Mouse (Mus musculus) forebrain, embryonic 10.5 days (tissue): ENCODE results near the gene Suco. TPM values are rescaled to one million over a fixed set of nuclear protein-coding genes. Genes with fewer than 3 reads are reported as not detected.

Experiments used
- DNase-seq: peaks from one replicate; pipeline ENCODE4 v3.0.0-alpha.2; 2017; ENCODE audit warnings: low spot score; ENCODE audit errors: extremely low spot score
- H3K27ac ChIP-seq: fragments of 300-500 bp; sonication (generic); 2 replicates; pipeline ENCODE4 v1.5.1; 2016; ENCODE audit warnings: mild to moderate bottlenecking
- H3K27me3 ChIP-seq: fragments of 300-500 bp; sonication (generic); 2 replicates; pipeline ENCODE4 v1.6.1; 2016; ENCODE audit warnings: mild to moderate bottlenecking; ENCODE audit not compliant: poor library complexity, severe bottlenecking
- H3K36me3 ChIP-seq: fragments of 300-500 bp; sonication (generic); replicated peaks from 2 replicates; pipeline ENCODE4 v1.6.1; 2016; ENCODE audit warnings: mild to moderate bottlenecking, moderate library complexity
- H3K4me1 ChIP-seq: fragments of 300-500 bp; sonication (generic); 2 replicates; pipeline ENCODE4 v1.6.1; 2016
- H3K4me3 ChIP-seq: fragments of 300-500 bp; sonication (generic); 2 replicates; pipeline ENCODE4 v1.5.1; 2016; ENCODE audit warnings: mild to moderate bottlenecking, moderate library complexity
- H3K9me3 ChIP-seq: fragments of 300-500 bp; sonication (generic); 2 replicates; pipeline ENCODE4 v1.6.1; 2016; ENCODE audit warnings: mild to moderate bottlenecking, moderate library complexity
- whole genome bisulfite sequencing: fragments of 180-500 bp; shearing (Covaris S2); methylation state at CpG from one replicate; pipeline ENCODE4 v1.1.7; 2016; 5-methylcytosine and 5-hydroxymethylcytosine counted together
- polyA plus RNA-seq: library from polyadenylated mRNA; unstranded; fragments of >200 nt; fragmentation: Nextera tagmentation; extraction: Ambion mirVana; gene quantifications from 2 replicates; pipeline ENCODE4 v1.2.1, GENCODE M21; 2016

The Suco gene
- polyA plus RNA-seq, 1 experiment from 2014 or later = 20.5 TPM

DNA sequence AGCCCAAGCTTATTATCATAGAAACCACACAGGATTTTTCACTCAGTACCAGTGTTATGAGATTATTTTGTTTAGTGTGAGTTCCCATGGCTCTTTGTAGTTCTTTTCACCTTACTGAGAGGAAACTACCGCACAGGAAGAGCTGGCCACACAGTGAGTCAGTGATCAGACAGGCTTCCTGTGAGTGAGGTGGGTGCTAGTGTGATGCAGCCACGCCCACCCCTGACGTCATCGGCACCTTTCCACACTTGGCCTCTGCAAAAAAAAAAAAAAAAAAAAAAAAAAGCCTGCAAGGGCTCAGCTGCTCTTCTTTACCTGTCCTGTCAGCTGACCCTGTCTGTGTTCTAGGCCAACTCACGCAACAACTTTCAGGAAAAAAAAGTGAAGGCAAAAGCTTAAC is 109.8 kb downstream of the Suco start:
- Histone ChIP-seq H3K4me3 (no peak overlapping the region), H3K27me3 (no peaks in the 10 kb centered on the region), H3K27ac (no peak overlapping the region), H3K36me3 (no peaks in the 10 kb centered on the region), H3K9me3 (no peaks in the 10 kb centered on the region), H3K4me1 (peaks cover 1% of the 10 kb centered on the region; the same call in 1 of the 2 replicates)
- DNase-seq = no peak
- 61% methylated on average over 5 of the region's 5 CpGs for WGBS

Other genes starting within 250 kb of the Suco start
- gene Fasl, start 88.2 kb downstream of the Suco start, polyA plus RNA-seq = not detected in 2 replicates
- gene Pigc, start 92.5 kb upstream of the Suco start, polyA plus RNA-seq = 21.0 and 25.0 TPM in 2 replicates
- not detected in 2 replicates for gene 4930558K02Rik, start 103.0 kb upstream of the Suco start, polyA plus RNA-seq